Mouse (Mus musculus) myocyte (in vitro differentiated cells): ENCODE data around the gene Eif4e1b. TPM values are rescaled to one million over a fixed set of nuclear protein-coding genes. Genes with fewer than 3 reads are reported as not detected.

ENCODE experiments used
- H3K27me3 ChIP-seq: one replicate; pipeline ENCODE4 v1.6.1; 2011; ENCODE audit not compliant: control insufficient read depth, insufficient read depth, insufficient read length
- H3K36me3 ChIP-seq: one replicate; pipeline ENCODE4 v1.6.1; 2011; ENCODE audit not compliant: control insufficient read depth, insufficient read depth
- H3K4me2 ChIP-seq: one replicate; pipeline ENCODE4 v1.6.1; 2011; ENCODE audit warnings: low read depth, control low read depth
- H3K4me3 ChIP-seq: one replicate; pipeline ENCODE4 v1.5.1; 2011; ENCODE audit warnings: mild to moderate bottlenecking, control low read depth, moderate library complexity
- H3K79me2 ChIP-seq: one replicate; pipeline ENCODE4 v1.6.1; 2011; ENCODE audit not compliant: control insufficient read depth, insufficient read depth
- H3ac ChIP-seq: one replicate; pipeline ENCODE4 v1.6.1; 2011; ENCODE audit not compliant: control insufficient read depth, insufficient read length
- CEBPB ChIP-seq: IDR thresholded peaks from 2 replicates; pipeline ENCODE4 v1.6.1; 2011; ENCODE audit warnings: mild to moderate bottlenecking, moderate library complexity; ENCODE audit not compliant: poor library complexity, insufficient read depth, severe bottlenecking
- E2F4 ChIP-seq: IDR thresholded peaks from one replicate; pipeline ENCODE4 v1.6.1; 2011; ENCODE audit warnings: mild to moderate bottlenecking, control low read depth, moderate library complexity; ENCODE audit not compliant: insufficient read depth
- MAX ChIP-seq: IDR thresholded peaks from one replicate; pipeline ENCODE4 v1.6.1; 2011; ENCODE audit warnings: low read depth, mild to moderate bottlenecking, control low read depth
- MYOD1 ChIP-seq, 3 experiments: IDR thresholded peaks; one replicate each; pipeline ENCODE4 v1.6.1; 2011; ENCODE audit warnings: control low read depth in 2 of 3, low read depth in 2 of 3, mild to moderate bottlenecking in 2 of 3, moderate library complexity in 1 of 3; ENCODE audit not compliant: insufficient read length in 2 of 3, control insufficient read depth in 1 of 3
- MYOG ChIP-seq, 3 experiments: IDR thresholded peaks; one replicate each; pipeline ENCODE4 v1.6.1; 2011; ENCODE audit warnings: control low read depth in 2 of 3, low read depth in 2 of 3, mild to moderate bottlenecking in 2 of 3; ENCODE audit not compliant: insufficient read length in 2 of 3, control insufficient read depth in 1 of 3, insufficient read depth in 1 of 3
- POLR2A ChIP-seq: IDR thresholded peaks from one replicate; pipeline ENCODE4 v1.6.1; 2011; ENCODE audit warnings: low read depth, mild to moderate bottlenecking, control low read depth, moderate library complexity; ENCODE audit not compliant: insufficient read length
- POLR2AphosphoS2 ChIP-seq: IDR thresholded peaks from one replicate; pipeline ENCODE4 v1.6.1; 2011; ENCODE audit warnings: low read depth, control low read depth; ENCODE audit not compliant: insufficient read length
- REST ChIP-seq: IDR thresholded peaks from one replicate; pipeline ENCODE4 v1.6.1; 2011; ENCODE audit warnings: mild to moderate bottlenecking, control low read depth, moderate library complexity; ENCODE audit not compliant: insufficient read depth, insufficient read length
- SRF ChIP-seq: IDR thresholded peaks from one replicate; pipeline ENCODE4 v1.6.1; 2011; ENCODE audit warnings: low read depth; ENCODE audit not compliant: control insufficient read depth, insufficient read length
- TCF12 ChIP-seq: IDR thresholded peaks from one replicate; pipeline ENCODE4 v1.6.1; 2011; ENCODE audit warnings: mild to moderate bottlenecking, control low read depth; ENCODE audit not compliant: poor library complexity, insufficient read depth, severe bottlenecking
- TCF3 ChIP-seq: IDR thresholded peaks from one replicate; pipeline ENCODE4 v1.6.1; 2011; ENCODE audit warnings: low read depth, control low read depth; ENCODE audit not compliant: insufficient read length
- USF1 ChIP-seq: IDR thresholded peaks from one replicate; pipeline ENCODE4 v1.6.1; 2011; ENCODE audit warnings: low read depth, mild to moderate bottlenecking, control low read depth, moderate library complexity
- polyA plus RNA-seq: library from polyadenylated mRNA; unstranded; fragments of >200 nt; fragmentation: generic; extraction: Trizol; gene quantifications from one replicate; pipeline ENCODE4 v1.2.1, GENCODE M21; 2012; ENCODE audit warnings: missing spikeins

Gene Eif4e1b
- polyA plus RNA-seq, 1 experiment, result not detected

GRCm38 (mm10) chr13:54756156-54756712 is 27.6 kb upstream of the Eif4e1b start:
- Histone ChIP-seq H3K79me2 (no peaks in the 10 kb centered on the region), H3K27me3 (peaks cover 15% of the 10 kb centered on the region), H3ac (no peak overlapping the region), H3K4me3 (no peak overlapping the region), H3K36me3 (no peaks in the 10 kb centered on the region), H3K4me2 (no peak overlapping the region)
- TF ChIP-seq MYOG (IDR thresholded peaks at IDR 0.05; ENCODE audit: control insufficient read depth in 1 of 3, insufficient read depth in 1 of 3, insufficient read length in 2 of 3, low read depth in 2 of 3) (no peak), MAX (no peak), SRF (no peak), E2F4 (no peak), USF1 (no peak), POLR2AphosphoS2 (no peak), CEBPB (no peak), MYOD1 (IDR thresholded peaks at IDR 0.05; ENCODE audit: control insufficient read depth in 1 of 3, insufficient read length in 2 of 3, low read depth in 2 of 3) (no peak), REST (no peak), TCF3 (no peak), TCF12 (no peak), POLR2A (no peak)

GRCm38 (mm10) chr13:54757093-54757830 is 26.5 kb upstream of the Eif4e1b start:
- Histone ChIP-seq H3K27me3 (peaks cover 23% of the 10 kb centered on the region), H3K4me3 (peak overlapping the region; percentile 1), H3K4me2 (peak overlapping the region; percentile 77), H3ac (no peak overlapping the region), H3K36me3 (no peaks in the 10 kb centered on the region), H3K79me2 (no peaks in the 10 kb centered on the region)
- no peak for TF ChIP-seq E2F4
- TF ChIP-seq MYOD1 (IDR thresholded peaks at IDR 0.05; ENCODE audit: control insufficient read depth in 1 of 3, insufficient read length in 2 of 3, low read depth in 2 of 3), result peak in 1 of 3 experiments; percentile 17

GRCm38 (mm10) chr13:54758045-54758755 is 25.6 kb upstream of the Eif4e1b start:
- peaks cover 29% of the 10 kb centered on the region for H3K27me3 ChIP-seq

GRCm38 (mm10) chr13:54758756-54759470 is 24.9 kb upstream of the Eif4e1b start:
- Histone ChIP-seq H3K36me3 (no peaks in the 10 kb centered on the region), H3K79me2 (no peaks in the 10 kb centered on the region), H3K4me2 (peak overlapping the region; percentile 77), H3K27me3 (peaks cover 36% of the 10 kb centered on the region), H3K4me3 (peak overlapping the region; percentile 1), H3ac (no peak overlapping the region)
- TF ChIP-seq E2F4 (no peak), TCF12 (no peak), CEBPB (no peak), MYOG (IDR thresholded peaks at IDR 0.05; ENCODE audit: control insufficient read depth in 1 of 3, insufficient read depth in 1 of 3, insufficient read length in 2 of 3, low read depth in 2 of 3) (no peak), POLR2A (no peak), MYOD1 (IDR thresholded peaks at IDR 0.05; ENCODE audit: control insufficient read depth in 1 of 3, insufficient read length in 2 of 3, low read depth in 2 of 3) (no peak), USF1 (no peak), REST (no peak), POLR2AphosphoS2 (no peak), MAX (no peak), SRF (no peak), TCF3 (no peak)

More at GRCm38 (mm10) chr13:54758045-54758755, 25.6 kb upstream of the Eif4e1b start:
- no peaks in the 10 kb centered on the region for H3K36me3 ChIP-seq
- no peaks in the 10 kb centered on the region for H3K79me2 ChIP-seq
- H3K4me3 ChIP-seq, result peak overlapping the region; percentile 1
- peak; percentile 97 for TF ChIP-seq REST
- peak; percentile 58 for TF ChIP-seq SRF
- no peak for TF ChIP-seq POLR2A
- no peak for TF ChIP-seq MYOD1 (IDR thresholded peaks at IDR 0.05; ENCODE audit: control insufficient read depth in 1 of 3, insufficient read length in 2 of 3, low read depth in 2 of 3)
- H3K4me2 ChIP-seq, result peak overlapping the region; percentile 77
- H3ac ChIP-seq, result no peak overlapping the region
